ENCODE assay signal across 12 mouse cellular contexts in the genomic region with DNA sequence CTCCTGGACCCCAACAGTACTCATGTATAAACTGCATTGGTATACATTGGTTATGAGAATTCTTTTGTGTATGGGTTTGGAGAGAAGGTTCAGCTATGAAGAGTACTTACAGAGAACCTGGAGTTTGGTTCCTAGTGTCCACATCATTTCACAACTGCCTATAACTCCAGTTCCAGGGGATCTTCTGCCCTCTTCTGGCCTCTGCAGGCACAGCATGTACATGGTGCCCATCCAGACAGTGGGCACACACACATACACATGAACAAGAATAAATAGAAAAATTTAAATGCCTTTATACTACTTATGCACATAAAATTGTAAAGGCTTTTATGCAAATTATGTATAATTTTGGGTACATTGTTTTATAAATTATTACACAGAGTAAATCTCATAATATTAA. TPM values are rescaled to one million over a fixed set of nuclear protein-coding genes. Genes with fewer than 3 reads are reported as not detected.
DNase-seq lines count a peak whose midpoint lies in the region; TF ChIP-seq lines count a peak whose summit lies in the region.
"Had no signal": no experiment of that assay in that cellular context is flagged by ENCODE, and none has a peak within 500 bp of the region (broad histone marks: within the 10 kb centered on the region; RNA-seq: fewer than 3 reads in every experiment).

No protein-coding gene starts in this region.

- TF ChIP-seq POLR2A in kidney, adult 2 months (IDR thresholded peaks at IDR 0.05; ENCODE audit: low read depth, low read length) = no peak
- no peak for TF ChIP-seq POLR2A in thymus, adult 2 months (IDR thresholded peaks at IDR 0.05; ENCODE audit: control insufficient read depth, extremely low read depth, insufficient read depth, low read length, poor library complexity)
- no peak for TF ChIP-seq POLR2A in MEL (IDR thresholded peaks at IDR 0.05; ENCODE audit: control insufficient read depth in 1 of 2, insufficient read depth in 1 of 2, low read depth in 1 of 2, low read length in 2 of 2, poor library complexity in 1 of 2)

- H3K9ac ChIP-seq in MEL (ENCODE audit: control insufficient read depth, low read depth, low read length, poor library complexity, severe bottlenecking) = no peak overlapping the region
- H3K9ac ChIP-seq: embryonic facial prominence, embryonic 12.5 days; heart, embryonic 13.5 days had no signal

- no peaks in the 10 kb centered on the region for H3K79me2 ChIP-seq in MEL (ENCODE audit: control insufficient read depth, insufficient read depth, low read length, poor library complexity)

- no peaks in the 10 kb centered on the region for H3K9me3 ChIP-seq in MEL (replicated peaks; ENCODE audit: insufficient read depth, low read length)
- H3K9me3 ChIP-seq: embryonic facial prominence, embryonic 12.5 days; forebrain, embryonic 10.5 days; limb, embryonic 10.5 days had no signal

- H3K4me1 ChIP-seq in kidney, adult 2 months (ENCODE audit: control insufficient read depth, insufficient read depth, low read length) = no peaks in the 10 kb centered on the region
- H3K4me1 ChIP-seq in thymus, adult 2 months (replicated peaks; ENCODE audit: control insufficient read depth, insufficient read depth, low read length) = no peaks in the 10 kb centered on the region
- H3K4me1 ChIP-seq in MEL (ENCODE audit: control insufficient read depth in 1 of 2, insufficient read depth in 2 of 2, low read length in 2 of 2) = no peaks in the 10 kb centered on the region
- H3K4me1 ChIP-seq: embryonic facial prominence, embryonic 12.5 days; limb, embryonic 10.5 days had no signal

- no peak overlapping the region for H3K27ac ChIP-seq in kidney, adult 2 months (ENCODE audit: insufficient read depth, low read depth, low read length)
- H3K27ac ChIP-seq in thymus, adult 2 months (ENCODE audit: control insufficient read depth, insufficient read depth, low read length) = no peak overlapping the region
- H3K27ac ChIP-seq in MEL (ENCODE audit: control insufficient read depth, low read depth, low read length) = no peak overlapping the region
- H3K27ac ChIP-seq: embryonic facial prominence, embryonic 12.5 days; forebrain, embryonic 10.5 days; heart, embryonic 13.5 days; limb, embryonic 10.5 days had no signal

- H3K36me3 ChIP-seq in kidney, adult 2 months (ENCODE audit: control insufficient read depth, insufficient read depth, low read length) = no peaks in the 10 kb centered on the region; the same call in 1 of the 2 replicates
- no peaks in the 10 kb centered on the region for H3K36me3 ChIP-seq in thymus, adult 2 months (ENCODE audit: control insufficient read depth, insufficient read depth, low read length)
- no peaks in the 10 kb centered on the region for H3K36me3 ChIP-seq in MEL (ENCODE audit: control insufficient read depth in 1 of 2, insufficient read depth in 2 of 2, low read length in 2 of 2)
- H3K36me3 ChIP-seq: embryonic facial prominence, embryonic 12.5 days; forebrain, embryonic 10.5 days; heart, embryonic 13.5 days; limb, embryonic 10.5 days had no signal

- no peak for DNase-seq in kidney, adult 2 months
- no peak for DNase-seq in kidney, postnatal 10 days
- peak; percentile 15 for DNase-seq in thymus, adult 2 months
- DNase-seq in thymus, adult 18-20 months = no peak
- DNase-seq in MEL (ENCODE audit: low read depth, low spot score) (peak; percentile 13), MN1 (ENCODE audit: low spot score) (no peak)
- DNase-seq in cerebellum, adult 18-20 months = no peak
- DNase-seq: kidney, adult 8-10 months had no signal

- TF ChIP-seq CTCF in kidney, adult 2 months (conservative IDR thresholded peaks at IDR 0.05; ENCODE audit: insufficient read depth, insufficient read length, low read depth, low read length) = 0 out of 2 replicates have a peak, but pooled peaks have one; percentile 17
- no peak for TF ChIP-seq CTCF in thymus, adult 2 months (IDR thresholded peaks at IDR 0.05; ENCODE audit: borderline replicate concordance, control insufficient read depth, extremely low read depth, insufficient read depth, low read length, poor library complexity)
- peak in 2 of 3 experiments; percentile 15 to 19; a peak in 2 of 6 replicates for TF ChIP-seq CTCF in MEL (IDR thresholded peaks at IDR 0.05 in 2 of 3, conservative IDR thresholded peaks at IDR 0.05 in 1 of 3; ENCODE audit: control insufficient read depth in 1 of 3, insufficient read depth in 1 of 3, low read depth in 2 of 3, low read length in 3 of 3, poor library complexity in 1 of 3, severe bottlenecking in 1 of 3)

- no peak; the same call in none of the 2 replicates for TF ChIP-seq RAD21 in MEL (IDR thresholded peaks at IDR 0.05; ENCODE audit: low read depth, low read length)

- H3K27me3 ChIP-seq in kidney, adult 2 months (replicated peaks; ENCODE audit: control insufficient read depth, insufficient read depth, low read length) = no peaks in the 10 kb centered on the region
- no peaks in the 10 kb centered on the region for H3K27me3 ChIP-seq in thymus, adult 2 months (ENCODE audit: control insufficient read depth, insufficient read depth, low read length)
- no peaks in the 10 kb centered on the region for H3K27me3 ChIP-seq in MEL (ENCODE audit: control insufficient read depth in 1 of 2, insufficient read depth in 2 of 2, low read length in 2 of 2)
- H3K27me3 ChIP-seq: embryonic facial prominence, embryonic 12.5 days; heart, embryonic 13.5 days had no signal

- no peak overlapping the region for H3K4me3 ChIP-seq in kidney, adult 2 months (ENCODE audit: insufficient read depth, low read depth, low read length)
- H3K4me3 ChIP-seq in thymus, adult 2 months (ENCODE audit: control insufficient read depth, insufficient read depth, low read length) = no peak overlapping the region
- no peak overlapping the region for H3K4me3 ChIP-seq in MEL (ENCODE audit: control insufficient read depth in 1 of 2, insufficient read depth in 1 of 2, low read depth in 2 of 2, low read length in 2 of 2)
- H3K4me3 ChIP-seq: embryonic facial prominence, embryonic 12.5 days; forebrain, embryonic 10.5 days; heart, embryonic 13.5 days; limb, embryonic 10.5 days had no signal

- TF ChIP-seq EP300 in MEL (IDR thresholded peaks at IDR 0.05; ENCODE audit: low read depth in 1 of 2, low read length in 2 of 2) = no peak

TF ChIP-seq in MEL, 35 proteins besides CTCF, POLR2A, EP300 and RAD21:
- TF ChIP-seq SMC3 (IDR thresholded peaks at IDR 0.05; ENCODE audit: low read depth, low read length) = peak; percentile 24; the same call in 1 of the 2 replicates
- no peak for TF ChIP-seq CHD2 (IDR thresholded peaks at IDR 0.05; ENCODE audit: low read length)

RNA-seq across cellular contexts. Expression of a gene that starts 59.9 kb away (rescaled TPM):
- polyA plus RNA-seq in kidney, adult 2 months (2012; rRNA removed) = 20.1 and 20.2 TPM in 2 replicates
- 2.8 and 3.3 TPM in 2 replicates for polyA plus RNA-seq in thymus, adult 2 months (2012; rRNA removed)
- not detected in 2 replicates for total RNA-seq in MEL (2012; rRNA removed)
- not detected for polyA plus RNA-seq in MEL (2012; ENCODE audit: insufficient read depth in 1 of 2, insufficient read length in 2 of 2, low read depth in 1 of 2, low replicate concordance in 2 of 2, missing spikeins in 1 of 2)

Comparison
In these comparisons a context has a peak if more than half of its experiments do, and no peak if none do; other contexts are left out.
1. DNase-seq: peak in thymus, adult 2 months (single experiment) and MEL (single experiment); none in kidney, adult 2 months (single experiment), kidney, postnatal 10 days (single experiment), thymus, adult 18-20 months (0 of 2), cerebellum, adult 18-20 months (0 of 2) and MN1 (single experiment).